Mouse (Mus musculus) lung, adult 18-20 months (tissue): ENCODE results near the gene Nmnat1.
A peak's percentile ranks its signal among the peaks of the same experiment; 100 is the strongest.

Experiments used
- DNase-seq, 2 experiments: peaks; one replicate each; pipeline ENCODE4 v3.0.0; 2022; ENCODE audit warnings: mixed read lengths in 2 of 2

Nmnat1 gene

GRCm38 (mm10) chr4:149485053-149485824 is at the start of gene Nmnat1, which contains the start of gene Lzic:
TSS of gene Nmnat1 (minus strand) at chr4:149485202.
TSS of gene Lzic (plus strand) at chr4:149485229.
- DNase-seq = peak; percentile 92 to 93

GRCm38 (mm10) chr4:149529691-149530090 is 44.7 kb upstream of the Nmnat1 start:
- DNase-seq = no peak

- DNase-seq = no peak
Observed at GRCm38 (mm10) chr4:149527621-149528354, 42.8 kb upstream of the Nmnat1 start.

- DNase-seq = no peak
Observed at GRCm38 (mm10) chr4:149526330-149526729, 41.3 kb upstream of the Nmnat1 start.

- no peak for DNase-seq
Observed at GRCm38 (mm10) chr4:149525811-149526210, 40.8 kb upstream of the Nmnat1 start.

- no peak for DNase-seq
Observed at GRCm38 (mm10) chr4:149525170-149525569, 40.2 kb upstream of the Nmnat1 start.

- DNase-seq = no peak
Observed at GRCm38 (mm10) chr4:149523961-149524360, 39.0 kb upstream of the Nmnat1 start.

GRCm38 (mm10) chr4:149521258-149521657 is 36.3 kb upstream of the Nmnat1 start:
- DNase-seq = no peak

- DNase-seq = peak; percentile 8 to 12
Observed at GRCm38 (mm10) chr4:149518351-149519220, 33.6 kb upstream of the Nmnat1 start.

GRCm38 (mm10) chr4:149517868-149518340 is 32.9 kb upstream of the Nmnat1 start, which contains the start of gene Ctnnbip1:
TSS of gene Ctnnbip1 (plus strand) at chr4:149518236.
- peak; percentile 97 to 98 for DNase-seq

- DNase-seq = no peak
Observed at GRCm38 (mm10) chr4:149515706-149516105, 30.7 kb upstream of the Nmnat1 start.

GRCm38 (mm10) chr4:149512072-149512471 is 27.1 kb upstream of the Nmnat1 start:
- DNase-seq = no peak

- peak; percentile 12 to 21 for DNase-seq
Observed at GRCm38 (mm10) chr4:149511221-149511646, 26.2 kb upstream of the Nmnat1 start.

GRCm38 (mm10) chr4:149506904-149507303 is 21.9 kb upstream of the Nmnat1 start:
- no peak for DNase-seq

- DNase-seq = no peak
Observed at GRCm38 (mm10) chr4:149505261-149505967, 20.4 kb upstream of the Nmnat1 start.

- no peak for DNase-seq
Observed at GRCm38 (mm10) chr4:149504858-149505257, 19.9 kb upstream of the Nmnat1 start.

GRCm38 (mm10) chr4:149504363-149504762 is 19.4 kb upstream of the Nmnat1 start:
- no peak for DNase-seq

GRCm38 (mm10) chr4:149499790-149500189 is 14.8 kb upstream of the Nmnat1 start:
- DNase-seq = no peak

- DNase-seq = no peak
Observed at GRCm38 (mm10) chr4:149498901-149499300, 13.9 kb upstream of the Nmnat1 start.

- no peak for DNase-seq
Observed at GRCm38 (mm10) chr4:149496612-149497011, 11.6 kb upstream of the Nmnat1 start.

- no peak for DNase-seq
Observed at GRCm38 (mm10) chr4:149491151-149491550, 6.1 kb upstream of the Nmnat1 start.
